Mouse (Mus musculus) embryonic facial prominence, embryonic 10.5 days (tissue): ENCODE results near the gene Chpf2. TPM values are rescaled to one million over a fixed set of nuclear protein-coding genes. Genes with fewer than 3 reads are reported as not detected.

Experiments used
- DNase-seq: peaks from one replicate; pipeline ENCODE4 v3.0.0-alpha.2; 2017; ENCODE audit warnings: low spot score
- H3K27ac ChIP-seq: fragments of 300-500 bp; sonication (generic); replicated peaks from 2 replicates; pipeline ENCODE4 v1.5.1; 2016; ENCODE audit warnings: mild to moderate bottlenecking
- H3K27me3 ChIP-seq: fragments of 300-500 bp; sonication (generic); replicated peaks from 2 replicates; pipeline ENCODE4 v1.6.1; 2016; ENCODE audit warnings: low read depth, mild to moderate bottlenecking; ENCODE audit not compliant: poor library complexity, severe bottlenecking
- H3K36me3 ChIP-seq: fragments of 300-500 bp; sonication (generic); replicated peaks from 2 replicates; pipeline ENCODE4 v1.6.1; 2016; ENCODE audit warnings: mild to moderate bottlenecking, moderate library complexity
- H3K4me1 ChIP-seq: fragments of 300-500 bp; sonication (generic); 2 replicates; pipeline ENCODE4 v1.6.1; 2016
- H3K4me3 ChIP-seq: fragments of 300-500 bp; sonication (generic); 2 replicates; pipeline ENCODE4 v1.5.1; 2016; ENCODE audit warnings: mild to moderate bottlenecking, moderate library complexity
- H3K9me3 ChIP-seq: fragments of 300-500 bp; sonication (generic); 2 replicates; pipeline ENCODE4 v1.6.1; 2016; ENCODE audit warnings: mild to moderate bottlenecking
- WGBS: fragments of 180-500 bp; shearing (Covaris S2); methylation state at CpG from one replicate; pipeline ENCODE4 v1.1.7; 2016; 5-methylcytosine and 5-hydroxymethylcytosine counted together
- microRNA counts: library from miRNA; unstranded; fragments of <30 nt; microRNA quantifications from one replicate; lab custom pipeline; 2017
- microRNA-seq: library from miRNA; unstranded; fragments of <30 nt; microRNA quantifications from one replicate; pipeline ENCODE4, GENCODE M21; 2017
- polyA plus RNA-seq: library from polyadenylated mRNA; unstranded; fragments of >200 nt; fragmentation: Nextera tagmentation; extraction: Ambion mirVana; gene quantifications from 2 replicates; pipeline ENCODE4 v1.2.1, GENCODE M21; 2016

The Chpf2 gene
- polyA plus RNA-seq, 1 experiment from 2014 or later, result 19.6 TPM

- 78% methylated on average over 6 of the region's 6 CpGs for WGBS
- H3K27ac ChIP-seq, result no peak overlapping the region; the same call in 1 of the 2 replicates
- H3K4me3 ChIP-seq, result no peak overlapping the region
These were observed 52.5 kb downstream of the Chpf2 start for GRCm38 (mm10) chr5:24639081-24639480.

More at GRCm38 (mm10) chr5:24639081-24639480, 52.5 kb downstream of the Chpf2 start:
- 0 out of 2 replicates have a peak, but pooled peaks cover 4% of the 10 kb centered on the region for H3K27me3 ChIP-seq
- no peak for DNase-seq
- peaks cover 15% of the 10 kb centered on the region for H3K4me1 ChIP-seq
- no peaks in the 10 kb centered on the region for H3K36me3 ChIP-seq
- no peaks in the 10 kb centered on the region for H3K9me3 ChIP-seq

MicroRNA genes within 50 kb of the gene (microRNA counts, 519-probe panel; counts per million panel counts)
- microRNA mmu-miR-671-3p (lab: Ali Mortazavi, UCI) (188 counts per million, percentile 57 among the panel's probes with 10 or more counts), microRNA mmu-miR-671-5p (lab: Ali Mortazavi, UCI) (188 counts per million, percentile 57 among the panel's probes with 10 or more counts)

Small RNAs within 50 kb of the gene (microRNA-seq; reads per million reads assigned to microRNA genes)
- gene Mir671, result 488 reads per million, percentile 68 among the genes with 10 or more reads in this experiment

Other genes with a start within 250 kb of the Chpf2 start
- 10.9 and 13.7 TPM in 2 replicates for gene Kcnh2, start 235.1 kb upstream of the Chpf2 start, polyA plus RNA-seq
- 7.6 and 7.7 TPM in 2 replicates for gene Nos3, start 221.9 kb upstream of the Chpf2 start, polyA plus RNA-seq
- 0.69 and 0.83 TPM in 2 replicates for gene Atg9b, start 194.6 kb upstream of the Chpf2 start, polyA plus RNA-seq
- gene Abcb8, start 193.1 kb upstream of the Chpf2 start, polyA plus RNA-seq, result 53.6 and 57.2 TPM in 2 replicates
- gene Asic3, start 173.3 kb upstream of the Chpf2 start, polyA plus RNA-seq, result 0.31 and 0.34 TPM in 2 replicates
- 46.9 and 50.7 TPM in 2 replicates for gene Cdk5, start 163.2 kb upstream of the Chpf2 start, polyA plus RNA-seq
- 35.1 and 38.4 TPM in 2 replicates for gene Slc4a2, start 162.9 kb upstream of the Chpf2 start, polyA plus RNA-seq
- 100 and 109 TPM in 2 replicates for gene Fastk, start 141.5 kb upstream of the Chpf2 start, polyA plus RNA-seq
- gene Tmub1, start 138.9 kb upstream of the Chpf2 start, polyA plus RNA-seq, result 24.7 and 25.0 TPM in 2 replicates
- 30.8 and 36.6 TPM in 2 replicates for gene Agap3, start 134.6 kb upstream of the Chpf2 start, polyA plus RNA-seq
- gene Gbx1, start 59.5 kb upstream of the Chpf2 start, polyA plus RNA-seq, result 0.34 and 0.99 TPM in 2 replicates
- gene Asb10, start 45.8 kb upstream of the Chpf2 start, polyA plus RNA-seq, result 0.29 TPM in 1 of 2 replicates, not detected in the other
- 0.07 and 0.08 TPM in 2 replicates for gene 4931409K22Rik, start 29.9 kb upstream of the Chpf2 start, polyA plus RNA-seq
- 181 and 183 TPM in 2 replicates for gene Abcf2, start 9.3 kb upstream of the Chpf2 start, polyA plus RNA-seq
- 22.2 and 24.8 TPM in 2 replicates for gene Smarcd3, start 37.7 kb downstream of the Chpf2 start, polyA plus RNA-seq
- gene Nub1, start 98.8 kb downstream of the Chpf2 start, polyA plus RNA-seq, result 27.7 and 29.5 TPM in 2 replicates
- 51.1 and 58.6 TPM in 2 replicates for gene Wdr86, start 144.0 kb downstream of the Chpf2 start, polyA plus RNA-seq
- 0.40 and 1.8 TPM in 2 replicates for gene Crygn, start 171.3 kb downstream of the Chpf2 start, polyA plus RNA-seq